Mouse (Mus musculus) c-Kit-positive CD71-positive TER-119-negative erythroid progenitor cells, embryonic 14.5 days (primary cell): ENCODE data around the gene Actr1a.

Experiments
- DNase-seq: peaks from one replicate; pipeline ENCODE4 v3.0.0-alpha.2; 2013; ENCODE audit warnings: low read depth

Gene Actr1a

GRCm38 (mm10) chr19:46327531-46328064 lies 68.0 kb downstream of the Actr1a start:
- DNase-seq, result no peak
